Mouse (Mus musculus): ENCODE data around the gene Mlxipl. TPM values are rescaled to one million over a fixed set of nuclear protein-coding genes. Genes with fewer than 3 reads are reported as not detected.

The Mlxipl gene
- total and polyA plus RNA-seq, 3 experiments: not detected

DNA sequence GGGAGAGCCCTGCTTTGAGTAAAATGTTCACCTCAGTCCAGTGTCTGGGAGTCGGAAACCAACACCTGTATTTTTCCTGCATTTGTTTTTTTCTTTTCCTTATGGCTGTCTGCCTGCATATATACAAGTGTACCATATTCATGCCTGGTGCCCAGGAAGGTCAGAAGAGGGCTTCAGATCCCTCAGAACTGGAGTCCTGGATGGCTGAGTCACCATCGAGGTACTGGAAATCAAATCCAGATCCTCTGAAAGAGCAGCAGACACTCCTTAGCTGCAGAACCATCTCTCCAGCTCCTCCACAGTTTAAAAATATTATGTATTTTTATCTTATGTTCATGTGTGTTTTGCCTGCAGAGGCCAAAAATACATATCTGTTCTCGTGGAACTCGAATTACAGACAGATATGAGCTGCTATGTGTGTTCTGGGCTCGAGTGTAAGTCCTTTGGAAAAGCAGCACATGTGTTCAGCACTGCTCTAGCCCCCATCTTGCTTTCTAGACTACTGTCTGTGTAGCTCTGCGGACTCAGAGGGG lies 82.1 kb downstream of the Mlxipl start:
- Histone ChIP-seq H3K36me3 (ENCODE audit: control insufficient read depth in 1 of 2, insufficient read depth in 2 of 2, low read length in 2 of 2) (peaks cover 1 to 14% of the 10 kb centered on the region in 2 experiments; a peak in 3 of 4 replicates), H3K4me3 (ENCODE audit: control insufficient read depth in 1 of 2, insufficient read depth in 1 of 2, low read depth in 2 of 2, low read length in 2 of 2) (no peak overlapping the region), H3K27me3 (ENCODE audit: control insufficient read depth in 1 of 2, insufficient read depth in 2 of 2, low read length in 2 of 2) (no peaks in the 10 kb centered on the region), H3K79me2 (ENCODE audit: control insufficient read depth, insufficient read depth, low read length, poor library complexity) (peaks cover 19% of the 10 kb centered on the region), H3K9ac (ENCODE audit: control insufficient read depth, low read depth, low read length, poor library complexity, severe bottlenecking) (no peak overlapping the region), H3K27ac (ENCODE audit: control insufficient read depth, low read depth, low read length) (no peak overlapping the region), H3K4me1 (ENCODE audit: control insufficient read depth in 1 of 2, insufficient read depth in 2 of 2, low read length in 2 of 2) (peaks cover 3 to 15% of the 10 kb centered on the region in 2 experiments; a peak in 3 of 4 replicates), H3K9me3 (replicated peaks; ENCODE audit: insufficient read depth, low read length) (no peaks in the 10 kb centered on the region)
- DNase-seq (ENCODE audit: low read depth, low spot score): no peak
- TF ChIP-seq CHD1 (IDR thresholded peaks at IDR 0.05; ENCODE audit: low read depth, low read length) (no peak), MXI1 (IDR thresholded peaks at IDR 0.05; ENCODE audit: low read depth, low read length) (no peak), ZNF384 (IDR thresholded peaks at IDR 0.05; ENCODE audit: low read depth, low read length) (no peak), POLR2AphosphoS5 (IDR thresholded peaks at IDR 0.05; ENCODE audit: borderline replicate concordance, low read depth, low read length) (no peak)

DNA sequence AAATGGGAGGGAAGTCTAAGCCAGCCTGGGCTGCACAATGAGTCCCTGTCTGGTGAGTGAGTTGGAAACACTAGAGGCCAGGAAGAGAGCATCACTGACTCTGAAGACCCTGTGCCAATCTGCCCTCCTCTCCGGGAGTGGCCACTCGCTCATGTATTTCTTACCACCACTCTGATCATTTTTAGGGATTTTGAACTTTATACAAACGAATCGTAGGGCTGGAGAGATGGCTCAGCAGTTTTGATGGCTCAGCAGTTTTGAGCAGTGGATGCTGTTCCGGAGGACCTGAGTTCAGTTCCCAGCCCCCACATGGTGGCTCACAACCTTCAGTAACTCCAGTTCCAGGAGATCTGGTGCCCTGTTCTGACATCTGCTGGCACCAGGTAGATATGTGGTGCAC lies 83.3 kb downstream of the Mlxipl start:
- Histone ChIP-seq H3K79me2 (ENCODE audit: control insufficient read depth, insufficient read depth, low read length, poor library complexity) (peaks cover 17% of the 10 kb centered on the region), H3K27ac (ENCODE audit: control insufficient read depth, low read depth, low read length) (no peak overlapping the region), H3K27me3 (ENCODE audit: control insufficient read depth in 1 of 2, insufficient read depth in 2 of 2, low read length in 2 of 2) (no peaks in the 10 kb centered on the region), H3K4me3 (ENCODE audit: control insufficient read depth in 1 of 2, insufficient read depth in 1 of 2, low read depth in 2 of 2, low read length in 2 of 2) (no peak overlapping the region), H3K4me1 (ENCODE audit: control insufficient read depth in 1 of 2, insufficient read depth in 2 of 2, low read length in 2 of 2) (peaks cover 3 to 13% of the 10 kb centered on the region in 2 experiments; a peak in 3 of 4 replicates), H3K9me3 (replicated peaks; ENCODE audit: insufficient read depth, low read length) (no peaks in the 10 kb centered on the region), H3K36me3 (ENCODE audit: control insufficient read depth in 1 of 2, insufficient read depth in 2 of 2, low read length in 2 of 2) (peaks cover 5 to 10% of the 10 kb centered on the region in 2 experiments), H3K9ac (ENCODE audit: control insufficient read depth, low read depth, low read length, poor library complexity, severe bottlenecking) (no peak overlapping the region)
- DNase-seq (ENCODE audit: low read depth, low spot score): no peak
- TF ChIP-seq TBP (IDR thresholded peaks at IDR 0.05; ENCODE audit: low read depth, low read length) (no peak), MYB (IDR thresholded peaks at IDR 0.05; ENCODE audit: low read depth, low read length) (no peak), MAFK (IDR thresholded peaks at IDR 0.05; ENCODE audit: borderline replicate concordance, low read depth, low read length) (no peak), HCFC1 (IDR thresholded peaks at IDR 0.05; ENCODE audit: low read depth, low read length) (no peak), POLR2AphosphoS5 (IDR thresholded peaks at IDR 0.05; ENCODE audit: borderline replicate concordance, low read depth, low read length) (no peak), NRF1 (IDR thresholded peaks at IDR 0.05; ENCODE audit: insufficient read depth, low read depth, low read length, poor library complexity, severe bottlenecking) (no peak), POLR2AphosphoS2 (IDR thresholded peaks at IDR 0.05; ENCODE audit: low read length) (no peak), ZMIZ1 (IDR thresholded peaks at IDR 0.05; ENCODE audit: low read depth, low read length) (no peak), RCOR1 (IDR thresholded peaks at IDR 0.05; ENCODE audit: low read depth, low read length) (no peak), USF2 (IDR thresholded peaks at IDR 0.05; ENCODE audit: borderline replicate concordance in 1 of 2, insufficient read depth in 1 of 2, low read depth in 1 of 2, low read length in 2 of 2) (no peak)

- peaks cover 2% of the 10 kb centered on the region; the same call in 1 of the 2 replicates for H3K79me2 ChIP-seq (ENCODE audit: control insufficient read depth, insufficient read depth, low read length, poor library complexity)
- no peak overlapping the region for H3K27ac ChIP-seq (ENCODE audit: control insufficient read depth, low read depth, low read length)
- no peak for DNase-seq (ENCODE audit: low read depth, low spot score)
- TF ChIP-seq CTCF (IDR thresholded peaks at IDR 0.05 in 2 of 3, conservative IDR thresholded peaks at IDR 0.05 in 1 of 3; ENCODE audit: control insufficient read depth in 1 of 3, insufficient read depth in 1 of 3, low read depth in 2 of 3, low read length in 3 of 3, poor library complexity in 1 of 3, severe bottlenecking in 1 of 3) (no peak), SIN3A (IDR thresholded peaks at IDR 0.05; ENCODE audit: low read length) (no peak), ZC3H11A (IDR thresholded peaks at IDR 0.05; ENCODE audit: low read depth, low read length) (no peak), TAL1 (IDR thresholded peaks at IDR 0.05; ENCODE audit: low read length) (no peak), RAD21 (IDR thresholded peaks at IDR 0.05; ENCODE audit: low read depth, low read length) (no peak), RCOR1 (IDR thresholded peaks at IDR 0.05; ENCODE audit: low read depth, low read length) (no peak), CHD2 (IDR thresholded peaks at IDR 0.05; ENCODE audit: low read length) (no peak)
- no peak overlapping the region for H3K4me3 ChIP-seq (ENCODE audit: control insufficient read depth in 1 of 2, insufficient read depth in 1 of 2, low read depth in 2 of 2, low read length in 2 of 2)
- peaks cover 0 to 3% of the 10 kb centered on the region in 2 experiments; a peak in 1 of 4 replicates for H3K4me1 ChIP-seq (ENCODE audit: control insufficient read depth in 1 of 2, insufficient read depth in 2 of 2, low read length in 2 of 2)
- H3K36me3 ChIP-seq (ENCODE audit: control insufficient read depth in 1 of 2, insufficient read depth in 2 of 2, low read length in 2 of 2): peaks cover 2 to 10% of the 10 kb centered on the region in 2 experiments; a peak in 3 of 4 replicates
- H3K27me3 ChIP-seq (ENCODE audit: control insufficient read depth in 1 of 2, insufficient read depth in 2 of 2, low read length in 2 of 2): no peaks in the 10 kb centered on the region
- H3K9ac ChIP-seq (ENCODE audit: control insufficient read depth, low read depth, low read length, poor library complexity, severe bottlenecking): no peak overlapping the region
- H3K9me3 ChIP-seq (replicated peaks; ENCODE audit: insufficient read depth, low read length): no peaks in the 10 kb centered on the region
These were observed 85.4 kb downstream of the Mlxipl start for GRCm38 (mm10) chr5:135175086-135175485.
